Mouse (Mus musculus): ENCODE data around the gene Ramp2. TPM values are rescaled to one million over a fixed set of nuclear protein-coding genes. Genes with fewer than 3 reads are reported as not detected.

The Ramp2 gene
- polyA plus RNA-seq (2017; shearing (Covaris generic)): 0.36 TPM

GRCm38 (mm10) chr11:101245855-101246701 is at the start of gene Ramp2:
TSS of gene Ramp2 (plus strand) at chr11:101246028.

GRCm38 (mm10) chr11:101226065-101226701 is 19.6 kb upstream of the Ramp2 start, which contains the start of gene Ezh1:
TSS of gene Ezh1 (minus strand) at chr11:101226463.

GRCm38 (mm10) chr11:101253613-101254389 is 8.0 kb downstream of the Ramp2 start, which contains the start of gene Vps25:
TSS of gene Vps25 (plus strand) at chr11:101253707.

GRCm38 (mm10) chr11:101259948-101260825 is 14.4 kb downstream of the Ramp2 start, which contains the start of gene Wnk4:
TSS of gene Wnk4 (plus strand) at chr11:101260567.

GRCm38 (mm10) chr11:101278223-101279192 is 32.7 kb downstream of the Ramp2 start, which contains the start of the genes Cntd1 and Coa3:
TSS of gene Cntd1 (plus strand) at chr11:101279012.
TSS of gene Coa3 (minus strand) at chr11:101279114.

GRCm38 (mm10) chr11:101302004-101302798 is 56.4 kb downstream of the Ramp2 start, which contains the start of gene Becn1:
TSS of gene Becn1 (minus strand) at chr11:101302286.

Other genes starting within 250 kb of the Ramp2 start
- gene Atp6v0a1, start 236.6 kb upstream of the Ramp2 start, polyA plus RNA-seq (2017; shearing (Covaris generic)): 6.4 TPM
- gene Naglu, start 176.0 kb upstream of the Ramp2 start, polyA plus RNA-seq (2017; shearing (Covaris generic)): 5.5 TPM
- gene Hsd17b1, start 167.6 kb upstream of the Ramp2 start, polyA plus RNA-seq (2017; shearing (Covaris generic)): 0.20 TPM
- gene Coasy, start 163.5 kb upstream of the Ramp2 start, polyA plus RNA-seq (2017; shearing (Covaris generic)): 41.6 TPM
- 123 TPM for gene Mlx, start 158.8 kb upstream of the Ramp2 start, polyA plus RNA-seq (2017; shearing (Covaris generic))
- 9.8 TPM for gene Psmc3ip, start 150.6 kb upstream of the Ramp2 start, polyA plus RNA-seq (2017; shearing (Covaris generic))
- gene Retreg3, start 126.1 kb upstream of the Ramp2 start, polyA plus RNA-seq (2017; shearing (Covaris generic)): 43.8 TPM
- gene Tubg1, start 126.1 kb upstream of the Ramp2 start, polyA plus RNA-seq (2017; shearing (Covaris generic)): 44.6 TPM
- 4.5 TPM for gene Tubg2, start 90.1 kb upstream of the Ramp2 start, polyA plus RNA-seq (2017; shearing (Covaris generic))
- 0.05 TPM for gene Cntnap1, start 75.5 kb upstream of the Ramp2 start, polyA plus RNA-seq (2017; shearing (Covaris generic))
- not detected for gene Plekhh3, start 74.7 kb upstream of the Ramp2 start, polyA plus RNA-seq (2017; shearing (Covaris generic))
- gene Ccr10, start 70.6 kb upstream of the Ramp2 start, polyA plus RNA-seq (2017; shearing (Covaris generic)): 2.0 TPM
- gene Ezh1, start 19.6 kb upstream of the Ramp2 start, polyA plus RNA-seq (2017; shearing (Covaris generic)): 98.0 TPM
- 178 TPM for gene Vps25, start 7.7 kb downstream of the Ramp2 start, polyA plus RNA-seq (2017; shearing (Covaris generic))
- 6.2 TPM for gene Wnk4, start 14.5 kb downstream of the Ramp2 start, polyA plus RNA-seq (2017; shearing (Covaris generic))
- 0.33 TPM for gene Cntd1, start 33.0 kb downstream of the Ramp2 start, polyA plus RNA-seq (2017; shearing (Covaris generic))
- gene Coa3, start 33.1 kb downstream of the Ramp2 start, polyA plus RNA-seq (2017; shearing (Covaris generic)): 134 TPM
- gene Becn1, start 56.3 kb downstream of the Ramp2 start, polyA plus RNA-seq (2017; shearing (Covaris generic)): 232 TPM
- 93.7 TPM for gene Psme3, start 70.2 kb downstream of the Ramp2 start, polyA plus RNA-seq (2017; shearing (Covaris generic))
- 3.4 TPM for gene Aoc2, start 79.0 kb downstream of the Ramp2 start, polyA plus RNA-seq (2017; shearing (Covaris generic))
- gene Aoc3, start 84.6 kb downstream of the Ramp2 start, polyA plus RNA-seq (2017; shearing (Covaris generic)): not detected
- gene G6pc, start 121.5 kb downstream of the Ramp2 start, polyA plus RNA-seq (2017; shearing (Covaris generic)): not detected
- gene Aarsd1, start 171.6 kb downstream of the Ramp2 start, polyA plus RNA-seq (2017; shearing (Covaris generic)): 51.8 TPM
- 2.4 TPM for gene Gm27029, start 178.8 kb downstream of the Ramp2 start, polyA plus RNA-seq (2017; shearing (Covaris generic))
- gene Rundc1, start 179.1 kb downstream of the Ramp2 start, polyA plus RNA-seq (2017; shearing (Covaris generic)): 7.5 TPM
- 0.94 TPM for gene Ptges3l, start 179.3 kb downstream of the Ramp2 start, polyA plus RNA-seq (2017; shearing (Covaris generic))
- 395 TPM for gene Rpl27, start 196.3 kb downstream of the Ramp2 start, polyA plus RNA-seq (2017; shearing (Covaris generic))
- gene Ifi35, start 202.4 kb downstream of the Ramp2 start, polyA plus RNA-seq (2017; shearing (Covaris generic)): 215 TPM
- gene Rnd2, start 219.0 kb downstream of the Ramp2 start, polyA plus RNA-seq (2017; shearing (Covaris generic)): not detected
- 0.38 TPM for gene Vat1, start 220.2 kb downstream of the Ramp2 start, polyA plus RNA-seq (2017; shearing (Covaris generic))